Mouse (Mus musculus): Measurements from ENCODE around the gene 1810049J17Rik.
"Not testable (repeated sequence)": the region's sequence is repeated elsewhere in the genome, so short reads cannot be mapped to it uniquely, and the experiment has no call there.

1810049J17Rik gene

GRCm38 (mm10) chr15:12321788-12322621 lies at the start of gene 1810049J17Rik:
Gene 1810049J17Rik (minus strand): TSS chr15:12321899.
- peak; percentile 37 for DNase-seq (ENCODE audit: low spot score)

- DNase-seq (ENCODE audit: low spot score): peak; percentile 85
Measured at GRCm38 (mm10) chr15:12371183-12371582, 49.5 kb upstream of the 1810049J17Rik start.

GRCm38 (mm10) chr15:12370096-12370495 lies 48.4 kb upstream of the 1810049J17Rik start:
- DNase-seq (ENCODE audit: low spot score): no peak

- no peak for DNase-seq (ENCODE audit: low spot score)
Measured at GRCm38 (mm10) chr15:12368850-12369249, 47.2 kb upstream of the 1810049J17Rik start.

- DNase-seq (ENCODE audit: low spot score): no peak
Measured at GRCm38 (mm10) chr15:12368357-12368756, 46.7 kb upstream of the 1810049J17Rik start.

GRCm38 (mm10) chr15:12367306-12368080 lies 45.8 kb upstream of the 1810049J17Rik start:
- no peak for DNase-seq (ENCODE audit: low spot score)

GRCm38 (mm10) chr15:12366580-12367305 lies 45.0 kb upstream of the 1810049J17Rik start:
- not testable (repeated sequence) for DNase-seq (ENCODE audit: low spot score)

- peak; percentile 79 for DNase-seq (ENCODE audit: low spot score)
Measured at GRCm38 (mm10) chr15:12366072-12366469, 44.4 kb upstream of the 1810049J17Rik start.

- DNase-seq (ENCODE audit: low spot score): no peak
Measured at GRCm38 (mm10) chr15:12365416-12366071, 43.8 kb upstream of the 1810049J17Rik start.

GRCm38 (mm10) chr15:12364096-12364495 lies 42.4 kb upstream of the 1810049J17Rik start:
- DNase-seq (ENCODE audit: low spot score): no peak

GRCm38 (mm10) chr15:12362701-12363040 lies 41.0 kb upstream of the 1810049J17Rik start:
- DNase-seq (ENCODE audit: low spot score): peak; percentile 47

GRCm38 (mm10) chr15:12362001-12362700 lies 40.5 kb upstream of the 1810049J17Rik start:
- peak; percentile 48 for DNase-seq (ENCODE audit: low spot score)

- DNase-seq (ENCODE audit: low spot score): no peak
Measured at GRCm38 (mm10) chr15:12360519-12361212, 39.0 kb upstream of the 1810049J17Rik start.

GRCm38 (mm10) chr15:12358384-12358783 lies 36.7 kb upstream of the 1810049J17Rik start:
- no peak for DNase-seq (ENCODE audit: low spot score)

GRCm38 (mm10) chr15:12357459-12357858 lies 35.8 kb upstream of the 1810049J17Rik start:
- no peak for DNase-seq (ENCODE audit: low spot score)

- no peak for DNase-seq (ENCODE audit: low spot score)
Measured at GRCm38 (mm10) chr15:12355907-12356306, 34.2 kb upstream of the 1810049J17Rik start.

GRCm38 (mm10) chr15:12355261-12355660 lies 33.6 kb upstream of the 1810049J17Rik start:
- DNase-seq (ENCODE audit: low spot score): no peak

- DNase-seq (ENCODE audit: low spot score): no peak
Measured at GRCm38 (mm10) chr15:12354281-12354810, 32.6 kb upstream of the 1810049J17Rik start.

GRCm38 (mm10) chr15:12351470-12351869 lies 29.8 kb upstream of the 1810049J17Rik start:
- no peak for DNase-seq (ENCODE audit: low spot score)

- DNase-seq (ENCODE audit: low spot score): no peak
Measured at GRCm38 (mm10) chr15:12349840-12350239, 28.1 kb upstream of the 1810049J17Rik start.
